Mouse (Mus musculus) ES-CJ7 (cell line): ENCODE measurements around the gene B3gnt5.
"Not testable (repeated sequence)": the region's sequence is repeated elsewhere in the genome, so short reads cannot be mapped to it uniquely, and the experiment has no call there.

Source experiments
- DNase-seq: peaks from one replicate; pipeline ENCODE4 v3.0.0; 2011; ENCODE audit warnings: low read depth, low spot score

Gene B3gnt5

DNA sequence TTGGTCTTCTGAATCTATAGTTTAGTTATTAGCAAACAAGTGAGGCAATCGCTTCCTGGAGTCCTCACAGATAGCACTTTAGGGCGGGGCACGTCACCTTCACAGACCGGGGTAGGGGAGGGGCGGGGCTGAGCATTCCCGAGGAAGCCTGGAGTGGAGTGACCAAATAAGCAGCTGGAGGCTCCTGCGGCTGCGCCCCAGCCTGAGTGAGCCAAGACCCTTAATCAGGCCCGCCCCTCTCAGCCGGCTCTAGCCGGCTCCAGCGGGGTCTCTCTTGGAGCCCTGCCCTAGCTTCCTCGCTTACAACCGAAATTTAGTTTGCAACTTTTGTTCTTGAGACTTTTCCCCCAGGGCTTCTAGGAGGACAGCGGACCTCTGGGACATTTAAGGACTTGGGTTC is at the start of gene B3gnt5:
Gene B3gnt5, plus strand, starts transcription at position 135 of the 400 bp plus-strand sequence.
- peak; percentile 95 for DNase-seq

DNA sequence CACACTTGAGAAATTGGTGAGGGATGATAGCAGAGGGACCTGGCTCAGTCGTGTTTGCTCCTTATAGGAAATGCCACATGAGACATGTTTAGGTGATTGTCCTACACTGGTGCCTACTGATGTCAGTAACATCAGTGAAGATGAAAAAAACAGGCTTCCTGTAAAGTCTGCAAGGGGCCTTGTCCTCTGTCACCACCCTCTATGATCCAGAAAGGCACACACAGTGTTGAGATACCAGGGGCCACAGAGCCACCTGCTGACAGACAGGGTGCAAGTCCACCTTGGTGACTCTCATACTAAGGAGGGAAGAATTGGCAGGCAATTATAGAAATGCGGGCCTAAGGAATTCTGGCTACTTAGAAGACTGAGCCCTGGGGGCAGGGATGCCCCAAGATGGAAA is 39.0 kb upstream of the B3gnt5 start:
- DNase-seq = no peak

DNA sequence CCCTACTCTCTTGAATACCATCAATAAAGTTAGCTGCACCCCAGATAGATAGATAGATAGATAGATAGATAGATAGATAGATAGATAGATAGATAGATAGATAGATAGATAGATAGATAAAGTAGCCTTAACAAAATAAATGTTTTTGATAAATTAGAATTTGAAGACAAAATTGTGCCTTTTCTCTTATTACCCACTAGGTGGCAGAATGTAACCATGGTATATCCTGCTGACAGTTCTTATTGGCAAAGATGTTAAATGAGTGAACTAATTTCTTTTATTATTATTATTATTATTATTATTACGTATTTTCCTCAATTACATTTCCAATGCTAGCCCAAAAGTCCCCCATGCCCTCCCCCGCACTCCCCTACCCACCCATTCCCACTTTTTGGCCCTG is 35.9 kb upstream of the B3gnt5 start:
- not testable (repeated sequence) for DNase-seq

DNA sequence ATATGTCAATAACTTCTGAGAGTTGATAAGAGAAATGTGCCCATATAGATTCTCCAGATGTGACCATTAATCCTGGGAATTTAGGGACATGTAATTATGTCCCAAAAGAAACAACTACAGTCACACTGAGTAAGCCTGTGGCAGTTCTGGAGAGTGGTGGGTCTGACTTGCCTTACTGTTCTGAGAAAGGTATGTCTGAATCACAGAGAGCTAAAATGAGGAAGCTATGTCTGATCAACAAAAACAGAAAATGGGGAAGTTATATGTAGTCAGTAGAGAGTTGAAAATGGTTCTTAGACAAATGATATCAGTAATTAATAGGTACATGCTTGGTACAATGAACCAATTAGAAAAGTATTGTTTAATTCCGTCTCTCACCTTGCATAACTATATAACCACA is 27.1 kb upstream of the B3gnt5 start:
- no peak for DNase-seq

DNA sequence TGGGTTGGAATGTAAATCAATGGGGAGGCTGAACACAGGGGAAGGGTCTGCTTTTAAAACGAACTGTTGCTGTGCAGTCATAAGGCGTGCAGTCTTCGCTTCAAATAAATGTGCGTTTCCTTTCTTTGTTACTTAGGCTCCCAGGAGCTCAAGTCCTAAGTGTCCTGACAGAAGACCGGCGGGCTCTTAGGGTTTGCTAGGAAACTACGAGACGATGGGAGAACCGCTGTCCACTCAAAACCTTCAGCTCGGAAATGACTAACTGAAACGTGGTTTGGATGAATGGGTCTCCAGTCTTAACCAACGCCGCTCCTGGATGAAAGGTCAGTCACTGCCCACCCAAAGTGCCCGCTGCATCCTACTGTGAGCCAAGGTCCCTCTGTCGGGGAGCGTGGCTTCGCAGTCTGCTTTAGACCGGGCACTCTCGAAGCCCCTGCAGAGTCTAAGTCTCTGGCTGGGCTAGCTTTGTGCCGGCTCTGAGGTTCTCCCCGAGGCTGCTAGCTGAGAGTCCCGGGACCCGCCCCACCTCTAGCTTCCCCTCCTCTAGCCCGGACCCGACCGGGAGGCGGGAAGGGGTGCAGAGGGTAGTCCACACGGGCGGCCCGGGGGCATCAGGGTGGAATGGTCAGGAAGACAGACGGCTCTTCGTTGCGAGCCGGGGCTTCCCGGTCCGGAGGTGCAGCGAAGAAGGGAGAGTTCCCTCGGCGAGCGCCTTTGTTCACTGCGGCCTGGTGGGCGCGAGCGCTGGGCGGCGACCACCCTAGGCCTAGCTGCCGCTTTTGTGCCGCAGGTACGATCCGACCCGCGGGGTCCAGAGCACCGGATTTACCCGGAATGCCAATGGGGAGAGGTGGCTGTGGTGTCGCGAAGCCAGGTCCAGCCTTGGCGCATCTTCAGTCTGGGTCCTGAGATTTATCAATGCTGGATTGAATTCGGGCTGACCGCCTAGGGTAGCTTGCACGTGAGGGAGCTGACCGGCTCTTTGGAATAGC is 793 bp downstream of the B3gnt5 start:
- peak; percentile 21 for DNase-seq

DNA sequence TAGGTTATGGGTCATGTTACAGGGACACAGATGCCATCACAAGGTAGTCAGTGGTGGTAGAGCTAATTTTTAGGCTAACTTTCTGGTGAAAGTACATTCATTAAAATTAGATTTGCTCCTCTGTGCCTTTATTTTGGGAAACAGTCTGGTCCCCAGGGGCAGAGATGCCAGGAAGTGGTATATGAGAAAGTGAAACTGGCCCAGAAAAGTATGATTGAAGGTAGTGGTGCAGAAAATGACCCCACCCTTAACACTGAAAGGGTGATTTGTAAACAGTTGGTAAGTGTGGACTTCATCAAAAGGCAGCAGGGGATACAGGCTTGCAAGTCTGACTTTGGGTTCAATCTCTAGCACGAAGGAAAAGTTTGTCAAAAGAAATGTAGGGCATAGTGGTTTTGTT is 1.7 kb downstream of the B3gnt5 start:
- DNase-seq = no peak

DNA sequence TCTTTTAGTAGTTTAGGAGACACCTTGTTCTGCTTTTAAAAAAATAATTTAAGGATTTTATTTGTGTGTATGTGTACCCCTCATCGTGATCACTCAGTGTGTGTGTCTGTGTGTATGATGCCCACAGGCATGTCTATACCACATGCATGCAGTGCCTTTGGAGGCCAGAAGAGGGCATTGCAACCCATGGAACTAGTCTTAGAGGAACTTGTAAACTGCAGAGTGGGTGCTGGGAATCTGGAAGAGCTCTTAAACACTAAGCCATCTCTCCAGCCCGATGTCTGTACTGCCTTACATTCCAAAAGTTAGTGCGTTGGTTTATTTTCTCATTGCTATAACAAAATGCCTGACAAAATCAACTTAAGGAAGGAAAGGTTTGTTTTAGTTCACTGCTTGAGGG is 6.1 kb downstream of the B3gnt5 start:
- peak; percentile 49 for DNase-seq

DNA sequence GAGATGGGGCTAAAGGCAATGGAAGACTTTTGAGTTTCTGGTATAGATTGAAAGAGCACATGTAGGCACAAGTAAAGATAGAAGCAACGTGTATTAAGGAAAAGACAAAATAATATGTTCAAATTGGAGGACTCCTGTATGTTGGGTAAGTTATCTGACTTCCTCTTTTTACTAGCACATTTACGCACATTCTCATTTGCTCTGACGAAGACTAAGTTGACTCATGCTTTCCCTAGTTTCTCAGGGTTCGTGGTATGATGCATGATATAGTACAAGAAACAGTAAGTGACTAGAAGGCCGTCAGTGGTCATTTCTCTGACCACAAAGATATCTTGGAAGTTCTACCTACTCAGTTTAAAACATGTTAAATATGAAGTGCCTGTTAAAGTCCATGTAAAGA is 8.0 kb downstream of the B3gnt5 start:
- DNase-seq = no peak

DNA sequence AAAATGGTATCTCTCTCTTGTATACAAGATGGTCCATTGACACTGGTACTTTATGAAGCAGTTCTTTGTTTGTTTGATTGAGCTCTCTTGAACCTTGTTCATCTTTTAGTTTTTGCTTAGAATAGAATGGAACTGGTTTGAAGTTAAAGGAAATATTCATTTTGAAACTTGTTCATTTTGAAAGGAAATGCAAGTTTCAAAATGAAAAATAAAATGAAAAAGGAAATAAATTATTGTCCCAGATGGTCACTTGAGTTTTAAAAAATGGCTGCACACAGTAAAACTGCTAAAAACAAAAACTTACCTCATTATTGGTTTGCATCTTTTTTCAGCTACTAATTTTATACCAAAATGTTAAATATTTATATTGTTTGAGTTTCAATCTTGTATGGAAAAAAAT is 12.0 kb downstream of the B3gnt5 start:
- DNase-seq = no peak

DNA sequence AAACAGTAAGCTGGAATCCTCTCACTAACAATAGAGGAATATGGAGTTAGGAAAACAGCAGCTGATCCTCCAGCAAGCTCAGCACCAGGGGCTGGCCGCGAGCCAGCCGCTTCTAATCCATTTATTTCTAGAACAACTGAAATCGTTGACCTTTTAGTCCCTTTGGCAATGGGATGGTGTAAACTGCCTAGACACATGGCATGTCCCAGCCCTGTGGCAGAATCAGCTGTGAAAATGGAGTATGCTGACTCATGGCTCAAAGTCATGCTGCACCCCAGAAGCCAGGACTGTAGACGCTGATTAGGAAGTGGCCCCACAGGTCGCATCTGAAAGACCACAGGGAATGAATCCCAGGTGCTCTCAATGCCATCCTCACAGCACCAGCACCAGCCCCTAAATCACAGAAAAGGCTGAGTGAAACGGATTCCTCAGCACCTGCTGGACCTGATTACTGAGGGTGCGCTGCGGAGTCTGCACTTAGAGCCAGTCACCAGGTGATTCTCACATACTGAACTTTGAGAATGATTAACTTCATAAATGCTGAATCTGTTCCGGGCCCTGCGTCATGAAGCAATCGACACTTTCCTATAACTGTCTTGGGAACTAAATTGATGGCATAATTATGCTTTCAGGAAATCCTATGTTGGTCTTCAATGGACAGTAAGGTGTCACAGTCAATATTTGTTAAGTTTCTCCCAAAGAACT is 26.5 kb downstream of the B3gnt5 start:
- DNase-seq = no peak

DNA sequence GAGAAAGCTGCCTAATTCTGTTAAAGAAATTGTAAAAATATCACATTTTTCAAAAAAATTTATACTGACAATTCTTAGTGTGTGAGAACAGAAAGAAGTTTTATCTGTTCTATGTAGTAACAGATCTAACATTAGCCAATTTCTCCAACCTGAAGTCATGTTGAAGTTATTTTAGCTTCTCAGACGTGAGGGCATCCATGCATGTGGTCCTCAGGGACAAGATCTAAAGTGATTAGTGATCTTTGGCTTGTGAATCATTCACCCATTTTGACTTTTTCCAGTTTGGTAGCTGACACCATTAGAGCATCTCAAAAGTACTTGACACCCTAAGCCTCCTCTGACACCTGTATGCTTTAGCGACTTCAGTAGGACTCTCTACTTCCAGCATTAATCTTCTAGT is 29.9 kb downstream of the B3gnt5 start:
- DNase-seq = no peak

DNA sequence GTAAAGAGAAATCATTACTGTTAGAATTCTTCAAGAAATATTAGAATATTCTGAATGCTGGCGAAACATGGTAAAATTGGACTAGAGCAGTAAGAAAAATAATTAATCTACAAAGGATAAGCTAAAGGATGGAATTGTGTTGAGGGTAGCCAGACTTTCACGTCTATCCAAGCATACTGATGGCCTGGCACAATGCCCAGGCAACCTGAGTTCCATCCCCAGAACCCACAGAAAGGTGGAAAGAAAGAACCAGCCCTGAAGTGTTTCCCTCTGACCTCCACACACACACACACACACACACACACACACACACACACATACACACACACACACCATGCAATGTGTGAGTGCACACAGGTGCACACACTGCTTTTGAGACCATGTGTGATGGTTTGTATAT is 58.8 kb downstream of the B3gnt5 start:
- no peak for DNase-seq
